Mouse (Mus musculus): ENCODE data around the gene Gm6899. TPM values are rescaled to one million over a fixed set of nuclear protein-coding genes. Genes with fewer than 3 reads are reported as not detected.
A peak's percentile ranks its signal among the peaks of the same experiment; 100 is the strongest.

Gm6899 gene
- polyA plus RNA-seq, 1 experiment from 2014 or later: not detected

DNA sequence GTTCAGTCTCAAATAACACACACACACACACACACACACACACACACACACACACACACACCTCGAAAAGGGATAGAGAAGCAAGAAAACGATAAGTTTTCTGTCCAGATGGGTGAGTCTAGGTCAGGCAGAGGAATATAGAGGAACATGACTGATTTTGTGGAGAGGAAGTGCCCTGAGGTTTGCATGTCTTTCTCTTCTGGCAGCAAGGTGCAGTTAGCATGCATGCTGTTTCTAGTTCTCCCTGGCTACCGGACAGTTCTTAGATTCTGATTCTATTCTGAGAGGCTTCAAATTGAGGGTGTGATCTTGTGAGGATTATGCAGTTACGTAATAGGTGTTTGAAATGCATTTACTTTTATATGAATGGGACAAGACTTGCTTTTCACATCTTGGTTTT lies 7.7 kb downstream of the Gm6899 start:
- H3K27me3 ChIP-seq (replicated peaks): no peaks in the 10 kb centered on the region
- 92% methylated on average over 4 of the region's 4 CpGs for WGBS
- no peaks in the 10 kb centered on the region for H3K9me3 ChIP-seq
- no peak overlapping the region for H3K27ac ChIP-seq
- no peaks in the 10 kb centered on the region for H3K4me1 ChIP-seq
- no peaks in the 10 kb centered on the region for H3K36me3 ChIP-seq
- no peak overlapping the region for H3K4me3 ChIP-seq
- ATAC-seq (ENCODE audit: low FRiP score, low read depth): no peak
- no peak overlapping the region for H3K4me2 ChIP-seq (replicated peaks)
- H3K9ac ChIP-seq: no peak overlapping the region

DNA sequence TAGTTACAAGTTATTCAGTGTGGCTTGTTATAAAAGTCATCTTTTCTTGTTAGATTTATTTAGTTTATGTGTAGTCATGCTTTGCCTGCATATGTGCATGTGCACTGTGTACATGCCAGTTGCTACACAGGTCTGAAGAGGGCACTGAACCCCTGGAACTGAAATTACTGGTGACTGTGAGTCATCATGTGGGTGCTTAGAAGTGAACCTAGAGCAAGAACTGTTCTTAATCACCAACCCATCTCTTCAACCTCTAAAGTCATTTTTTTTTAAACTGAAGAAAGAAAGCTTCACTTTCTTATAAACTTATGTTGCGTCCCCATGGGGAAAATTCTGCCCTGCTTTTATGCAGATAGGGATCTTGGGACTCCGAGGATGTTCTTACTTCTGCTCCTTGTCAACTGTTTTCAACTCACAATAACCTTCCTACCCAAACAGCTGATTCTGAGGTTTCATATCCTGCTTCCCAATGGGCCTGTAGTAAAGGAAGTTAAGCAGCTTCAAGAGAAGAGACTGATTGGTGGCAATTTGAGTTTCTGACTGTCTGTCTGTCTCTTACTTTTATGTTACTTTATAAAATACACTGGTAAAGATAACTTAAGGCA lies 8.6 kb downstream of the Gm6899 start:
- Histone ChIP-seq H3K9ac (no peak overlapping the region), H3K27me3 (replicated peaks) (no peaks in the 10 kb centered on the region), H3K36me3 (no peaks in the 10 kb centered on the region), H3K4me2 (replicated peaks) (no peak overlapping the region), H3K27ac (no peak overlapping the region), H3K4me3 (no peak overlapping the region), H3K9me3 (no peaks in the 10 kb centered on the region), H3K4me1 (no peaks in the 10 kb centered on the region)
- ATAC-seq (ENCODE audit: low FRiP score, low read depth): no peak
- 79% methylated on average over 2 of the region's 2 CpGs for WGBS

DNA sequence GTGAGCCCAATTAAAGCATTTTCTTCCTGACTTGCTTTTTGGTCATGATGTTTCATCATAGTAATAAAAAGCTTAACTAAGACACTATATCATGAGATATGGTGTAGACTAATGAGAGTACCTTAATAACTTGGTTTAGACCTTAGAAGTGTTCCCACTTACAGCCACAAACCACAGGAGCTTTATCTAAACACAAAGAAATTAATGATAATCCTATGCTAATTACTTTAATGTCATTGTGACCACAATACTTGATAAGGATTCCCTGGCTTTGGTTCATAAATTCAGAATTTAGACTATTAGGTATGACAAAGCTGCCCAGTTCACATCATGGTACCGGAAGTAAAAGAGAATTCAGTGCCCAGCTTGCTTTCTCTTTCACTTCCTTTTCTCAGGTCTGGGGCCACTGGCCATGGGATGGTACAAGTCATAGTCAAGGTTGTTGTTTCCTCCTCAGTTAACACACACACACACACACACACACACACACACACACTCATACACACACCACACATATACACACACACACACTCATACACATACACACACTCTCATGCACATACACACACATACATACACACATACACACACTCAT lies 11.1 kb downstream of the Gm6899 start:
- Histone ChIP-seq H3K4me3 (no peak overlapping the region), H3K4me2 (replicated peaks) (no peak overlapping the region), H3K27me3 (replicated peaks) (no peaks in the 10 kb centered on the region), H3K36me3 (no peaks in the 10 kb centered on the region), H3K27ac (no peak overlapping the region), H3K9me3 (no peaks in the 10 kb centered on the region), H3K4me1 (no peaks in the 10 kb centered on the region), H3K9ac (no peak overlapping the region)
- no peak for ATAC-seq (ENCODE audit: low FRiP score, low read depth)
- 91% methylated on average over 1 of the region's 1 CpGs for WGBS

DNA sequence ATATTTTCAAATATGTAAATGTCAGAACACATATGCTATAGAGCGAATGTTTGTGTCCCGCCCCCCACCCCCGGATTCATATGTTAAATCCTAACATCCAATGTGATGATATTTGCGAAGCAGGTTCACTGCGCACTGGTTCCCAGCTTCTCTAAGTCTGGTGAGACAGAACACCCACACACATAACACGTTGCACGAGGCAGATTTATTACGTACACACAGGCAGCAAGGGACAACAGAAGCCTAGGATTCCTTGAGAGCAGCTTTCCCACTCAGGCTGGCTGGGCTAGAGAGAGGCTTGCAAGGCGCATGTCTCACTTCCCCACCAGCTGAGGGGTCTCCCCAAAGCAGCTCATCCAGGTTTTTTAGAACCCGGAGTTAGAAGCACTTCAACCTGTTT lies 15.8 kb downstream of the Gm6899 start:
- 61% methylated on average over 10 of the region's 10 CpGs for WGBS
- Histone ChIP-seq H3K9ac (no peak overlapping the region), H3K27ac (no peak overlapping the region), H3K9me3 (no peaks in the 10 kb centered on the region), H3K27me3 (replicated peaks) (no peaks in the 10 kb centered on the region), H3K36me3 (no peaks in the 10 kb centered on the region), H3K4me2 (replicated peaks) (no peak overlapping the region), H3K4me3 (no peak overlapping the region), H3K4me1 (no peaks in the 10 kb centered on the region)
- peak; percentile 33; the same call in 1 of the 2 replicates for ATAC-seq (ENCODE audit: low FRiP score, low read depth)

DNA sequence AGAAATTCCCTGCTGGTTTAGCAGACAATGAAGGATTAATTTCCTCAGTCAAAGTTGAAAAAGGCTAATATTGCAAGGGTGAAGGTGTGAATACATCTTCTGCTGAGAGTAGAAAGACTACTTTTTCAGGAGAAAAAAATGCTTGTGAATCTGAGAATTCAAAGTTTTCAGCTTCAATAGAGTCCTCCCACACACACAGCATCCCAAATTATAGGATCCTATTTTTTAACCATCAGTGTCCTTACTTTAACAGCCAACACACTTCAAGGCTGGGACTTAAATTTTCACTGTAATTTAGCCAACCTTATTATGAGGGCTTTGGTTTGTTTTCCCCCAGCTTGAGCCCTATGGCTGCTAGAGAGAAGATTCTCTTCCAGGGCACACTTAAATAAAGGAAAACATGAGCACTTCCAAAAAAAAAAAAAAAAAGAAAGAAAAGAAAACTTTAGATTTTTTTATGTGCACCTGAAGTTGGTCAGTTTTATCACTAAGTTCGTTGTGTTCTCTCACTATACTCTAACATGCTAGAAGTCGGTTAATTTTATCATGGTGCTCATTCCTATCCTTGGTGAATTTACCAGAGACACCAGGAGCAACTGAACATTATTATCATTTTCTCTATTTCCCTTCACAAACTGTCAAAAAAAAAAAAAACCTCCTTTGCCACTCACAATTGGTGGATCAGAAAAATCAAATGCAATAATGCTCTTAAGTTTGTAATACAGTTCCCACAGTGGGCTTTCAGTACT lies 25.6 kb downstream of the Gm6899 start:
- H3K27me3 ChIP-seq (replicated peaks): no peaks in the 10 kb centered on the region
- no peak overlapping the region for H3K4me2 ChIP-seq (replicated peaks)
- no peak overlapping the region for H3K4me3 ChIP-seq
- no peaks in the 10 kb centered on the region for H3K9me3 ChIP-seq
- no peak overlapping the region for H3K9ac ChIP-seq
- H3K4me1 ChIP-seq: no peaks in the 10 kb centered on the region
- ATAC-seq (ENCODE audit: low FRiP score, low read depth): no peak
- H3K36me3 ChIP-seq: no peaks in the 10 kb centered on the region
- WGBS: 93% methylated on average over 2 of the region's 2 CpGs
- H3K27ac ChIP-seq: no peak overlapping the region

DNA sequence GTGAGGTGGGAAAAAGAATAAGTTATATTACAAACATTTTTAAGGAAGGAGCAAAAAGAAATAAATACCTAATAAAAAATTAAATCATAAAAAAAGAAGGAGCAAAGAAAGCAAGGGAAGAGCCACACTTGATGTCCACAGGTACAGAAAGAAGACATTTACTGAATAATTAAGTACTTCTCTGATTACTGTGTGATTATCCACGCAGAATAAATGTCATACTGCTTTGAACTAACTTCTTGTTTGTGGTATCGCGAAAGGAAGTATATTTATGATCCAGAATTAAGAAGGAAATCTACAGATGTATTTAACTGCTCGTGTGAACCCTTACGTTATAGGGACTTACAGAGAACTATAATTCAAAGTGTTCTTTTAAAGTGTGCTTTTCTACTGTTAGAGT lies 29.7 kb downstream of the Gm6899 start:
- 84% methylated on average over 5 of the region's 5 CpGs for WGBS
- ATAC-seq (ENCODE audit: low FRiP score, low read depth): no peak
- Histone ChIP-seq H3K4me3 (no peak overlapping the region), H3K9me3 (no peaks in the 10 kb centered on the region), H3K4me1 (no peaks in the 10 kb centered on the region), H3K27me3 (replicated peaks) (no peaks in the 10 kb centered on the region), H3K9ac (no peak overlapping the region), H3K4me2 (replicated peaks) (no peak overlapping the region), H3K27ac (no peak overlapping the region), H3K36me3 (no peaks in the 10 kb centered on the region)

DNA sequence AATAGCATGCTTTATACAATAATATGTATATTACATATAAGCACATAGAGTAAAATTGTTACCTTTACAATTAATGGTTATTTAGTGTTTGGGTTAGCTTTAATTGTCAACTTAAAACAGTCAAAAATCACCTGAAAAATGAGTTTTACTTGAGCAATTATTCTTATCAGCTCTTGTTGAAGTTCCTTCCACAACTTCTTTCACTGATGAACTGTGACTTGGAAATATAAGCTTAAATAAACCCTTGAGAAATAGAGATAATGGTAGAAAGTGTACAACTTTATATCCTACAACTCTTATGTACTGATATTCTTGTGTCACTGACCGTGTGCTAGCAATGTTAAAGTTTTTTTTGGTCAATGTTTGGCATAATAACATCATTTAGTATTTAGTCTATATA lies 43.2 kb downstream of the Gm6899 start:
- Histone ChIP-seq H3K27ac (no peak overlapping the region), H3K36me3 (no peaks in the 10 kb centered on the region), H3K9me3 (no peaks in the 10 kb centered on the region), H3K27me3 (replicated peaks) (no peaks in the 10 kb centered on the region), H3K4me1 (no peaks in the 10 kb centered on the region), H3K4me2 (replicated peaks) (no peak overlapping the region), H3K4me3 (no peak overlapping the region), H3K9ac (no peak overlapping the region)
- no peak for ATAC-seq (ENCODE audit: low FRiP score, low read depth)
- 89% methylated on average over 1 of the region's 1 CpGs for WGBS

DNA sequence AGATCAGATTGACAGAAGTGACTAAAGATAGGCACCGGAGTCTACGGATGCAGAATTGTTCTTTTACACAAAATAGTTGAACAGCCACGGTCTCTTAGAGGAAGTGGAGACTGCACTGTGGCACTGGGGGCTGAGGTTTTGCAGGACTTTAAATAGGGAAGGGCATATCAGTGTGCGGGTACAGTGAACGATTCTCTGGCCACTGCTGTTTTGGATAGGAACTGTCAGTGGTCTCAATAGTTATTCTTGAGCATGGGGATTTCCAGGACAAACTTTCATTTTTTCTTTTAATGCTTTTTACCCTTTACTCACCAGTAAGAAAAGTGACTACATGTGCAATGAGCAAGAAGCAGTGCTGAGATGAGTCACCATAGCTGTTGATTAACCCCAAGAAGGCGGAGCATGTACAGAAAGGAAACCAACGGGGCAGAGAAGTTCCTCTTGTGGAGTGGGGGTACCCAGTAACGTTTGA lies 47.3 kb downstream of the Gm6899 start:
- no peaks in the 10 kb centered on the region for H3K4me1 ChIP-seq
- no peak overlapping the region for H3K4me3 ChIP-seq
- no peak overlapping the region for H3K27ac ChIP-seq
- no peaks in the 10 kb centered on the region for H3K36me3 ChIP-seq
- no peak overlapping the region for H3K9ac ChIP-seq
- no peak for ATAC-seq (ENCODE audit: low FRiP score, low read depth)
- H3K27me3 ChIP-seq (replicated peaks): no peaks in the 10 kb centered on the region
- H3K9me3 ChIP-seq: no peaks in the 10 kb centered on the region
- 76% methylated on average over 8 of the region's 8 CpGs for WGBS
- H3K4me2 ChIP-seq (replicated peaks): no peak overlapping the region

DNA sequence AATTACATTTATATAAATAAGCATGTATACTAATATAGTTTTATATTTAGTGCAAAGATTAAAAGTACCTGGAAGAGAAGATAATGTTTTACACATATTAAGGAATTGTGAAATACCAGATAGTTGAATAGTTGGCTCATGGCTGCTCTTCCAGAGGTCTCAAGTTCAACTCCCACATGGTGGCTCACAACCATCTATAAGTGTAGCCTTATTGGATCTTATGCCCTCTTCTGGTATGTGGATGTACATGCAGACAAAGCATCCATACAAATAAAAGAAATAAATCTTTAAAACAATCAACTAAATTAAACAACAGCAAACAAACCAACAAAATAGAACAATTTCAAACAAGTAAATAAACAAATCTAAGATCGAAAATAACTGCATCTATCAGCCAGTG lies 49.1 kb downstream of the Gm6899 start:
- Histone ChIP-seq H3K27me3 (replicated peaks) (no peaks in the 10 kb centered on the region), H3K36me3 (no peaks in the 10 kb centered on the region), H3K9me3 (no peaks in the 10 kb centered on the region), H3K4me1 (no peaks in the 10 kb centered on the region), H3K4me2 (replicated peaks) (no peak overlapping the region), H3K27ac (no peak overlapping the region), H3K4me3 (no peak overlapping the region), H3K9ac (no peak overlapping the region)
- 93% methylated on average over 1 of the region's 1 CpGs for WGBS
- no peak for ATAC-seq (ENCODE audit: low FRiP score, low read depth)

Other genes with a start within 250 kb of the Gm6899 start
- 16.0 and 18.5 TPM in 2 replicates for gene Fancl, start 207.1 kb upstream of the Gm6899 start, polyA plus RNA-seq (2016; fragmentation: Nextera tagmentation; extraction: Ambion mirVana)
- 10.7 and 11.1 TPM in 2 replicates for gene Vrk2, start 758 bp downstream of the Gm6899 start, polyA plus RNA-seq (2016; fragmentation: Nextera tagmentation; extraction: Ambion mirVana)

All from neural tube, embryonic 12.5 days (tissue).